Mouse (Mus musculus) myocyte (in vitro differentiated cells): Measurements from ENCODE around the gene Jph2. TPM values are rescaled to one million over a fixed set of nuclear protein-coding genes. Genes with fewer than 3 reads are reported as not detected.

Source experiments
- H3K27me3 ChIP-seq: one replicate; pipeline ENCODE4 v1.6.1; 2011; ENCODE audit not compliant: control insufficient read depth, insufficient read depth, insufficient read length
- H3K36me3 ChIP-seq: one replicate; pipeline ENCODE4 v1.6.1; 2011; ENCODE audit not compliant: control insufficient read depth, insufficient read depth
- H3K4me2 ChIP-seq: one replicate; pipeline ENCODE4 v1.6.1; 2011; ENCODE audit warnings: low read depth, control low read depth
- H3K4me3 ChIP-seq: one replicate; pipeline ENCODE4 v1.5.1; 2011; ENCODE audit warnings: mild to moderate bottlenecking, control low read depth, moderate library complexity
- H3K79me2 ChIP-seq: one replicate; pipeline ENCODE4 v1.6.1; 2011; ENCODE audit not compliant: control insufficient read depth, insufficient read depth
- H3ac ChIP-seq: one replicate; pipeline ENCODE4 v1.6.1; 2011; ENCODE audit not compliant: control insufficient read depth, insufficient read length
- CEBPB ChIP-seq: IDR thresholded peaks from 2 replicates; pipeline ENCODE4 v1.6.1; 2011; ENCODE audit warnings: mild to moderate bottlenecking, moderate library complexity; ENCODE audit not compliant: poor library complexity, insufficient read depth, severe bottlenecking
- E2F4 ChIP-seq: IDR thresholded peaks from one replicate; pipeline ENCODE4 v1.6.1; 2011; ENCODE audit warnings: mild to moderate bottlenecking, control low read depth, moderate library complexity; ENCODE audit not compliant: insufficient read depth
- MAX ChIP-seq: IDR thresholded peaks from one replicate; pipeline ENCODE4 v1.6.1; 2011; ENCODE audit warnings: low read depth, mild to moderate bottlenecking, control low read depth
- MYOD1 ChIP-seq, 3 experiments: IDR thresholded peaks; one replicate each; pipeline ENCODE4 v1.6.1; 2011; ENCODE audit warnings: control low read depth in 2 of 3, low read depth in 2 of 3, mild to moderate bottlenecking in 2 of 3, moderate library complexity in 1 of 3; ENCODE audit not compliant: insufficient read length in 2 of 3, control insufficient read depth in 1 of 3
- MYOG ChIP-seq, 3 experiments: IDR thresholded peaks; one replicate each; pipeline ENCODE4 v1.6.1; 2011; ENCODE audit warnings: control low read depth in 2 of 3, low read depth in 2 of 3, mild to moderate bottlenecking in 2 of 3; ENCODE audit not compliant: insufficient read length in 2 of 3, control insufficient read depth in 1 of 3, insufficient read depth in 1 of 3
- POLR2A ChIP-seq: IDR thresholded peaks from one replicate; pipeline ENCODE4 v1.6.1; 2011; ENCODE audit warnings: low read depth, mild to moderate bottlenecking, control low read depth, moderate library complexity; ENCODE audit not compliant: insufficient read length
- POLR2AphosphoS2 ChIP-seq: IDR thresholded peaks from one replicate; pipeline ENCODE4 v1.6.1; 2011; ENCODE audit warnings: low read depth, control low read depth; ENCODE audit not compliant: insufficient read length
- REST ChIP-seq: IDR thresholded peaks from one replicate; pipeline ENCODE4 v1.6.1; 2011; ENCODE audit warnings: mild to moderate bottlenecking, control low read depth, moderate library complexity; ENCODE audit not compliant: insufficient read depth, insufficient read length
- SRF ChIP-seq: IDR thresholded peaks from one replicate; pipeline ENCODE4 v1.6.1; 2011; ENCODE audit warnings: low read depth; ENCODE audit not compliant: control insufficient read depth, insufficient read length
- TCF12 ChIP-seq: IDR thresholded peaks from one replicate; pipeline ENCODE4 v1.6.1; 2011; ENCODE audit warnings: mild to moderate bottlenecking, control low read depth; ENCODE audit not compliant: poor library complexity, insufficient read depth, severe bottlenecking
- TCF3 ChIP-seq: IDR thresholded peaks from one replicate; pipeline ENCODE4 v1.6.1; 2011; ENCODE audit warnings: low read depth, control low read depth; ENCODE audit not compliant: insufficient read length
- USF1 ChIP-seq: IDR thresholded peaks from one replicate; pipeline ENCODE4 v1.6.1; 2011; ENCODE audit warnings: low read depth, mild to moderate bottlenecking, control low read depth, moderate library complexity
- polyA plus RNA-seq: library from polyadenylated mRNA; unstranded; fragments of >200 nt; fragmentation: generic; extraction: Trizol; gene quantifications from one replicate; pipeline ENCODE4 v1.2.1, GENCODE M21; 2012; ENCODE audit warnings: missing spikeins

The Jph2 gene
- polyA plus RNA-seq, 1 experiment, result 217 TPM

DNA sequence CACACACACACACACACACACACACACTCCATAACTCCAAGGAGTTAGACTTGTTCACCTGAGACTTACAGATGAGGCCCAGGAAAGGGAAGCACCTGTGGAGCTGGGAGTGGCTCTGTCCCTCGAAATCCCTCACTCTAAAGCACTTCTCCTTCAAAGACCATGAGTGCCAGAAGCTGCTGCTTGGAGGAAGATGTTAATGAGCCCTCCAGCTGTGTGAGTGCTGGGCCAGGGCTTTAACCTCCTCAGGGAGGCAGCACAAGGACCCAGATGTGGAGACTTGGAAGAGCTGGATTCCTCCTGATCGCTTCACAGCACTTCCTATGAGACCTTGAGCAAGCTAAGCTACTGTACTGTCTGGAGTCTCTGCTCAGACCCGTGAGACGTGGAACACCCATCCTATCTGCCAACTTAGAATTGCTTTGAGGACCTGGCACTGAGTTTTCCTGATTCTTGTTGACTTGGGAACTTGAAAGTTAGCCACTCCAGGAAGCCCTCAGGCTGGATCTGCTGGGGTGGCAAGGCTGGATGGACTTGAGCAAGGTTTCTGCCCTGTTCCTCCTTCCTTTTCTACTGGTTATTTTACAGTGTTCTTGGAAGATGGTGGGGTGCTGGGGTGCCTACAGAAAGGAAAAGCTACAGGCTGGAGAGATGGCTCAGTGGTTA lies 30.7 kb upstream of the Jph2 start:
- H3ac ChIP-seq, result no peak overlapping the region
- H3K4me2 ChIP-seq, result no peak overlapping the region
- peaks cover 13% of the 10 kb centered on the region for H3K27me3 ChIP-seq
- no peak for TF ChIP-seq MAX
- no peak for TF ChIP-seq POLR2AphosphoS2
- TF ChIP-seq POLR2A, result no peak
- TF ChIP-seq TCF12, result no peak
- no peaks in the 10 kb centered on the region for H3K79me2 ChIP-seq
- H3K4me3 ChIP-seq, result no peak overlapping the region
- H3K36me3 ChIP-seq, result no peaks in the 10 kb centered on the region

DNA sequence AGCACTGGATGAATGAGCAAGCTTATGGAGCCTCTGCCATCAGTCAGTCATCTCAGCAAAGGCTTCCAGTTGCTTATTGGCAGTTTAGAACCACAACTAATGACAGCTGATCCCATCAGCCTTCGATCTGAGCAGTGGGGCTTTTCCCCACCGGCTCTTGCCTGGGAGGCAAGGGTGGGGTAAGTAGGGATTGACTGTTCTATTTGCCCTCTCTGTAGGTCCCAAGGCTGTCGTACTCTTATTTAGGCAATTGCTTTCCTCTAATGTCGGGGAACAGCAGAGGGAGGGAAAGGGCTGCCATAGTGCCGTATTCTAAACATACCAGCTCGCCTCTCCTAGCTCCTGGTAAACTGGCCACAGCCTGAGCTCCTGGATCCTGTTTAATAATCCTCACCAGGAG lies 26.8 kb upstream of the Jph2 start, which contains the start of gene Oser1:
Gene Oser1, minus strand, starts transcription at position 101 of the 400 bp plus-strand sequence.
- no peaks in the 10 kb centered on the region for H3K36me3 ChIP-seq
- H3K4me2 ChIP-seq, result no peak within 1 kb of the TSS
- no peaks in the 10 kb centered on the region for H3K27me3 ChIP-seq
- H3K4me3 ChIP-seq, result no peak within 1 kb of the TSS
- no peak within 1 kb of the TSS for H3ac ChIP-seq
- peaks cover 18% of the 10 kb centered on the region for H3K79me2 ChIP-seq
- TF ChIP-seq POLR2AphosphoS2, result no peak
- no peak for TF ChIP-seq MYOG (IDR thresholded peaks at IDR 0.05; ENCODE audit: control insufficient read depth in 1 of 3, insufficient read depth in 1 of 3, insufficient read length in 2 of 3, low read depth in 2 of 3)
- no peak for TF ChIP-seq TCF3
- TF ChIP-seq SRF, result no peak
- no peak for TF ChIP-seq REST
- TF ChIP-seq POLR2A, result no peak
- TF ChIP-seq TCF12, result no peak
- TF ChIP-seq E2F4, result no peak
- no peak for TF ChIP-seq CEBPB

DNA sequence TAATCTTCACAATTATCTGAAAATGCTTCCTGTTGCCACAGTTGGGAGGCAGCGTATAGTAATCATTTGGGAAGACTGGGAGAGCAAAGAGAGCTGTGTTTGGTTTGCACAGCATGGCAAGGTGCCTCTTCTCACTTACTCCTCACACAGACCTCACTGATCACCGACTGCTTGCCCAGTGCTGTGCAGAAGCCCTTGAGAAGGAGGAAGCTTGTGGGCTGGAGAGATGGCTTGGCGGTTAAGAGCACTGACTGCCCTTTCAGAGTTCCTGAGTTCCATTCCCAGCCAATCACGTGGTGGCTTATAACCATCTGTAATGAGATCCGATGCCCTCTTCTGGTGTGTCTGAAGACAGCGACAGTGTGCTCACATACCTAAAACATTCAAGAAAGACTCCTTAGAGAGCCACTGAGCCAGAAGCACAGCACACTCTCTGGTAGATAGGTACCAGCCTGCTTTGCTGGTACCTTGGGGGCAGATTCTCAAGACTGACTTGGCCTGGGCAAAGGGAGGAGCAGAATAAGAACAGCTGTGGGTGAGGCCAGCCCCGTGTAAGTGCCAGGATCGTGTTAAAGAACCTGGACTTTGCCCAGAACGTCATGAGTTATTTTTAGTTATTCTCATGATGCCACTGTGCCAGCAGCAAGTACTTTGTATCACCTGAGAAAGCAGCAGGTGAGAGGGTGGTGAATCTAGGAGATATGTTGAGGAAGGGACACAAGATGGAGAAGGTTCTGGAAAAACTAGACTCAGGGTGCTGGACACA lies 25.3 kb upstream of the Jph2 start:
- Histone ChIP-seq H3K27me3 (no peaks in the 10 kb centered on the region), H3K4me3 (no peak overlapping the region), H3ac (no peak overlapping the region), H3K4me2 (no peak overlapping the region), H3K79me2 (peaks cover 28% of the 10 kb centered on the region), H3K36me3 (no peaks in the 10 kb centered on the region)
- no peak for TF ChIP-seq SRF
- TF ChIP-seq TCF12, result no peak
- TF ChIP-seq MAX, result no peak
- TF ChIP-seq USF1, result no peak
- no peak for TF ChIP-seq E2F4
- TF ChIP-seq TCF3, result no peak
- no peak for TF ChIP-seq MYOG (IDR thresholded peaks at IDR 0.05; ENCODE audit: control insufficient read depth in 1 of 3, insufficient read depth in 1 of 3, insufficient read length in 2 of 3, low read depth in 2 of 3)
- TF ChIP-seq POLR2A, result no peak
- no peak for TF ChIP-seq REST
- TF ChIP-seq CEBPB, result no peak

DNA sequence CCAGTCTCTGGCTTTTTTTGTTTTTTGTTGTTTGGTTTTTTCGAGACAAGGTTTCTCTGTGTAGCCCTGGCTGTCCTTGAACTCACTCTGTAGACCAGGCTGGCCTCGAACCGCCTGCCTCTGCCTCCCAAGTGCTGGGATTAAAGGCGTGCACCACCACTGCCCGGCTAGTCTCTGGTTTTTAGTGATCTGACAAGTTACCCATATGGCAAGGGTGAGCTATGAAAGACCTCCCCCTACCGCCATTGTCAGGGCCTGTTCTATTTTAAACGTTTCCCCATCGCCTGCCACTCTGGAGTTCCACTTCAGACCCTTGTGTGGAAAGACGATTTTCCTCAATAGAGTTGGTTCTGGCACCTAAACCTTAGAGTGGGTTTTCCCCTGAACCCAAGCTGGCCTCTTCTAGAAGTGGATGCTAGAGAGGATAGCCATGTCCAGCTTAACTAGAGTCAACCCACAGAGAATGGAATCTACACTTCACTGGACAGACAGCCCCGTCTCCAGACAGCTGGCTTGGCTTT lies 22.6 kb upstream of the Jph2 start:
- Histone ChIP-seq H3K79me2 (peaks cover 54% of the 10 kb centered on the region), H3ac (peak overlapping the region; percentile 81), H3K27me3 (no peaks in the 10 kb centered on the region), H3K36me3 (no peaks in the 10 kb centered on the region), H3K4me2 (peak overlapping the region; percentile 87), H3K4me3 (peak overlapping the region; percentile 84)
- TF ChIP-seq MYOD1 (IDR thresholded peaks at IDR 0.05; ENCODE audit: control insufficient read depth in 1 of 3, insufficient read length in 2 of 3, low read depth in 2 of 3), result no peak
- TF ChIP-seq TCF3, result no peak
- TF ChIP-seq TCF12, result no peak
- TF ChIP-seq REST, result no peak
- no peak for TF ChIP-seq POLR2A
- TF ChIP-seq SRF, result no peak
- no peak for TF ChIP-seq MYOG (IDR thresholded peaks at IDR 0.05; ENCODE audit: control insufficient read depth in 1 of 3, insufficient read depth in 1 of 3, insufficient read length in 2 of 3, low read depth in 2 of 3)
- TF ChIP-seq E2F4, result no peak
- no peak for TF ChIP-seq MAX
- TF ChIP-seq CEBPB, result no peak
- no peak for TF ChIP-seq POLR2AphosphoS2
- no peak for TF ChIP-seq USF1
